Mouse (Mus musculus): ENCODE measurements at regions not wholly inside any gene's neighbourhood (a gene's known extent, or its start where the extent isn't known, plus 50 kb on each side); places are given as distances from the start of the nearest gene placed in this dataset.
A peak's percentile ranks its signal among the peaks of the same experiment; 100 is the strongest.

- no peak for DNase-seq (ENCODE audit: low spot score in 2 of 2)
Measured at GRCm38 (mm10) chrX:23499320-23499719, 134.4 kb upstream of the Klhl13 start.

- DNase-seq (ENCODE audit: low spot score in 2 of 2) = no peak
Measured at GRCm38 (mm10) chrX:23495199-23495598, 130.3 kb upstream of the Klhl13 start.

GRCm38 (mm10) chrX:23476868-23477267 is 112.0 kb upstream of the Klhl13 start:
- DNase-seq (ENCODE audit: low spot score in 2 of 2) = no peak

- no peak for DNase-seq (ENCODE audit: low spot score in 2 of 2)
Measured at GRCm38 (mm10) chrX:23466031-23466430, 101.1 kb upstream of the Klhl13 start.

- DNase-seq (ENCODE audit: low spot score in 2 of 2) = peak in 1 of 2 experiments; percentile 16
Measured at GRCm38 (mm10) chrX:23453616-23454015, 88.7 kb upstream of the Klhl13 start.

- DNase-seq (ENCODE audit: low spot score in 2 of 2) = no peak
Measured at GRCm38 (mm10) chrX:23422746-23423145, 57.9 kb upstream of the Klhl13 start.

GRCm38 (mm10) chrX:23417525-23417924 is 52.6 kb upstream of the Klhl13 start:
- no peak for DNase-seq (ENCODE audit: low spot score in 2 of 2)

All from frontal cortex, postnatal 36 days (tissue).